Mouse (Mus musculus) lung, embryonic 16.5 days (tissue): ENCODE results near the gene Cbx8. TPM values are rescaled to one million over a fixed set of nuclear protein-coding genes. Genes with fewer than 3 reads are reported as not detected.
A peak's percentile ranks its signal among the peaks of the same experiment; 100 is the strongest.

ENCODE experiments used
- ATAC-seq: fragments of 200-750 bp; cut with Nextera tagmentation; 2 replicates; pipeline ENCODE4 v1.8.0; 2017; ENCODE audit warnings: low read depth, mild to moderate bottlenecking, moderate library complexity
- H3K27ac ChIP-seq: fragments of 300-500 bp; sonication (generic); 2 replicates; pipeline ENCODE4 v1.5.1; 2014; ENCODE audit warnings: mild to moderate bottlenecking, control low read depth, low read length
- H3K27me3 ChIP-seq: fragments of 300-500 bp; sonication (generic); 2 replicates; pipeline ENCODE4 v1.6.1; 2014; ENCODE audit warnings: low read depth, low read length, mixed read lengths; ENCODE audit not compliant: control insufficient read depth, insufficient read depth
- H3K36me3 ChIP-seq: fragments of 300-500 bp; sonication (generic); 2 replicates; pipeline ENCODE4 v1.6.1; 2014; ENCODE audit warnings: low read length; ENCODE audit not compliant: control insufficient read depth, insufficient read depth
- H3K4me1 ChIP-seq: fragments of 300-500 bp; sonication (generic); replicated peaks from 2 replicates; pipeline ENCODE4 v1.6.1; 2014; ENCODE audit warnings: low read length, mixed read lengths; ENCODE audit not compliant: control insufficient read depth, insufficient read depth
- H3K4me2 ChIP-seq: fragments of 300-500 bp; sonication (generic); 2 replicates; pipeline ENCODE4 v1.6.1; 2014; ENCODE audit warnings: low read depth, low read length, control low read depth
- H3K4me3 ChIP-seq: fragments of 300-500 bp; sonication (generic); 2 replicates; pipeline ENCODE4 v1.5.1; 2014; ENCODE audit warnings: mild to moderate bottlenecking, low read length, control low read depth
- H3K9ac ChIP-seq: fragments of 300-500 bp; sonication (generic); 2 replicates; pipeline ENCODE4 v1.6.1; 2014; ENCODE audit warnings: low read length, control low read depth
- H3K9me3 ChIP-seq: fragments of 300-500 bp; sonication (generic); 2 replicates; pipeline ENCODE4 v1.6.1; 2016; ENCODE audit warnings: low read length; ENCODE audit not compliant: control insufficient read depth
- WGBS: fragments of 180-500 bp; shearing (Covaris S2); extraction: QIAGEN DNeasy Blood & Tissue Kit; methylation state at CpG from one replicate; pipeline ENCODE4 v1.1.7; 2014; 5-methylcytosine and 5-hydroxymethylcytosine counted together
- polyA plus RNA-seq: library from polyadenylated mRNA; unstranded; fragments of >200 nt; fragmentation: Nextera tagmentation; extraction: Ambion mirVana; gene quantifications from 2 replicates; pipeline ENCODE4 v1.2.1, GENCODE M21; 2015

The Cbx8 gene
- polyA plus RNA-seq, 1 experiment from 2014 or later = 7.9 TPM

DNA sequence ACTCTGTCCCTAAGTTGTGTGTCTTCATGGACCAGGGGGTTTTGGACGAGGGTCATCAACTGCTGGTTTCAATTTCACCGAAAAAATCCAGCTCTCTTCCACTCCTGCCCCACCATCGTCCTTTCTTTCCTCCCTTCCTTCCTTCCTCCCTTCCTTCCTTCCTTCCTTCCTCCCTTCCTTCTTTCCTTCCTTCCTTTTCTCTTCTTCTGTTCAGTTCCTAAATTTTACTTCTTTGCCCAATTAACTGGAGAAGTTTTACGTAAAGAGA lies 2.4 kb upstream of the Cbx8 start:
- Histone ChIP-seq H3K4me1 (peaks cover 53% of the 10 kb centered on the region), H3K27ac (no peak overlapping the region), H3K27me3 (peaks cover 69% of the 10 kb centered on the region), H3K9me3 (no peaks in the 10 kb centered on the region), H3K4me3 (no peak overlapping the region), H3K9ac (no peak overlapping the region), H3K36me3 (peaks cover 7% of the 10 kb centered on the region), H3K4me2 (no peak overlapping the region)
- 8% methylated on average over 4 of the region's 4 CpGs for WGBS
- no peak for ATAC-seq

DNA sequence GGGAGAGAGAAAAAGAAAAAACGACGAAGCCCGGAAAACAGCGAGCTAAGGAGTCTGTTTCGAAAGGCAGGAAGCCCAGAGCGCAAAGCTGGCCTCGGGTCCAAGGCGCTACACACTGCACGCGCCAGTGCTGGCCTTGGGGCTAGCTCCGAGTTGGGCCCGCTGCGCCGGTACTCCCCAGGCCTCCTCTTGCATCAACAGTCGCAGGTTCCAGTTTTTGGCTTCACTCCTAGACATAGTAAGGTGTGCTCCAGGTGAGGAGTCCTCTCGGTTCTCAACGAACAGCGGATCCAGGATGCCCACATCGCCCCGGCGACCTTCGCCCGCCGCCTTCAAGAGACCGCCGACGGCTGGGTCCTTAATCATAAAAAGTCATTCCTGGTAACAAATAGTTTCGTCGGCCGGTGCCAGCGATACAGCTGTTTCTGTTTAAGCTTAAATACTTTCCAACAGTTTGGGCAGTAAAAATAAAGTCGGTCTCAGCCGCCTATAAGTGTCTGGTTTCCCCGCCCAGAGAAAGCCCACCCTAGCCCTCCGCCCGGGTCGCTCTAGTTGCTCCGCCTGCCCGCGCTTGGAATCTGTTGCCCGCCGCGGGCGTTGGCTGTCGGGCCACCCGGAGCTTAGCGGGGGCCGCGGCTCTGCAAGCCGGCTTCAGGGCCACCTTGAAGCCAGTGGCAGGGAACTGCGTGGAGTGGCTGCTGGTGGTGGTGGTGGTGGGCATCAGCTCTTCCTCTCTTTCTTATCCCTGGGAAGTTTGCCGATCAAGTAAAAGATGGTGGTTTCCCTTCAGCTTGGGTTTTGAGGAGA lies 1.9 kb upstream of the Cbx8 start:
- Histone ChIP-seq H3K36me3 (peaks cover 7% of the 10 kb centered on the region), H3K4me3 (peak overlapping the region; percentile 7; the same call in 1 of the 2 replicates), H3K9ac (no peak overlapping the region), H3K27ac (no peak overlapping the region), H3K4me2 (peak overlapping the region; percentile 1; the same call in 1 of the 2 replicates), H3K27me3 (peaks cover 64% of the 10 kb centered on the region), H3K4me1 (peaks cover 56% of the 10 kb centered on the region), H3K9me3 (no peaks in the 10 kb centered on the region)
- 1% methylated on average over 52 of the region's 52 CpGs for WGBS
- no peak for ATAC-seq

DNA sequence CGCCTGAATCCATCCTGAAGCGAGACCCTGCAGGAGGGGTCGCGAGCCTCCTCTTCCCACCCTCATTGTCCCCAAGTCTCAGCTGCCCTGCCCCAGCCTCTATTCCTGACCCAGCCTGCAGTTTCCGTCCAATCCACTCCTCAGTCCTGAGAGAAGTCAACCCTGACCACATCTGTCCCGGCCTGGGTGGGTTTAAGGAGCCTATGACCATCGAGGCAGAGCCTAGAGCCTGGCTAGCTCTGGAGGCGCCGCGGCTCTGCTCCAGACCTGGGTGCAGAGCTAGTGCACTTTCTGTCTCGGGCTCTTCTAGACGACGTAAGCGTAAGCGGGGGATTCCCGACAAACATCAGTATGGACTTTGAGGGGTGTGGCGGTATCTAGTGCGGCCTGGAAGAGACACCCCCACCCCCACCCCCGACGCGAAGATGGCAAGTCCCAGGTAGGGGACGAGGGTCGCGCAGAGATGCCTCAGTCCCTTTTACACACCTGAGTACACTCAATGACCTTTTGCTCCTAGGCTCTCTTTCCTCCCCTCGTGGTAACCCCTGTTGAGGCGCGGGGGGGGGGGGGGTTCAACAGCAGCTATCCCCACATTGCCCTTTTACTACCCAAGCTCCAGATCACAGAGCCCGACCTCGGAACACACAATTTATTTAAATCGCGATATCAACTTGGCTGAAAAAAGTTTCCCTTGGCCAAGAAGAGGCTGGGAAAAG lies 1.1 kb upstream of the Cbx8 start:
- no peak overlapping the region for H3K27ac ChIP-seq
- peak overlapping the region; percentile 86 for H3K4me2 ChIP-seq
- H3K27me3 ChIP-seq = peaks cover 57% of the 10 kb centered on the region
- under 1% methylated on average over 31 of the region's 31 CpGs for WGBS
- ATAC-seq = no peak
- peaks cover 57% of the 10 kb centered on the region for H3K4me1 ChIP-seq
- peak overlapping the region; percentile 68 for H3K9ac ChIP-seq
- H3K36me3 ChIP-seq = peaks cover 7% of the 10 kb centered on the region
- no peaks in the 10 kb centered on the region for H3K9me3 ChIP-seq
- H3K4me3 ChIP-seq = peak overlapping the region; percentile 65

DNA sequence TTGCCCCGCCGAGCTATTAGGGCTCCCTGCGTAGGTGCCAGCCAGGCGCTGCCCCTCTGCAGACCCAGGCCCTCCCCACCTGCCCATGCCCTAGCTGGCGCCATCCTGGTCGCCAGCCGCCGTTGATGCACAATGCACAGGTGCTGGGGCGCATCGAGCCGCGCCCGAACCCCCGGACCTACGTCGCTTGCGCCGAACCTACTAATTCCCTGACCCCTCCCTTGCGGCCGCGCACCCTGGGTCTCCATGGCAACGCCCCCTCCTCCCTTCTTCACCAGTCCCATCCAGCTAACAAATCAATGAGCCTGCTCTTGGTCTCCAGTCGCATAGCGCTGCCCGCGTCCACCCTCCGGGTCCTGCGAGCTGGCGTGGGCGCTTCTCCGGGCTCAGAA lies 552 bp upstream of the Cbx8 start:
- WGBS = under 1% methylated on average over 31 of the region's 31 CpGs
- no peaks in the 10 kb centered on the region for H3K9me3 ChIP-seq
- no peak overlapping the region for H3K27ac ChIP-seq
- peak overlapping the region; percentile 68 for H3K9ac ChIP-seq
- peak overlapping the region; percentile 65 for H3K4me3 ChIP-seq
- peak overlapping the region; percentile 86 for H3K4me2 ChIP-seq
- H3K4me1 ChIP-seq = peaks cover 54% of the 10 kb centered on the region
- ATAC-seq = peak; percentile 45; the same call in 1 of the 2 replicates
- peaks cover 57% of the 10 kb centered on the region for H3K27me3 ChIP-seq
- peaks cover 7% of the 10 kb centered on the region for H3K36me3 ChIP-seq

DNA sequence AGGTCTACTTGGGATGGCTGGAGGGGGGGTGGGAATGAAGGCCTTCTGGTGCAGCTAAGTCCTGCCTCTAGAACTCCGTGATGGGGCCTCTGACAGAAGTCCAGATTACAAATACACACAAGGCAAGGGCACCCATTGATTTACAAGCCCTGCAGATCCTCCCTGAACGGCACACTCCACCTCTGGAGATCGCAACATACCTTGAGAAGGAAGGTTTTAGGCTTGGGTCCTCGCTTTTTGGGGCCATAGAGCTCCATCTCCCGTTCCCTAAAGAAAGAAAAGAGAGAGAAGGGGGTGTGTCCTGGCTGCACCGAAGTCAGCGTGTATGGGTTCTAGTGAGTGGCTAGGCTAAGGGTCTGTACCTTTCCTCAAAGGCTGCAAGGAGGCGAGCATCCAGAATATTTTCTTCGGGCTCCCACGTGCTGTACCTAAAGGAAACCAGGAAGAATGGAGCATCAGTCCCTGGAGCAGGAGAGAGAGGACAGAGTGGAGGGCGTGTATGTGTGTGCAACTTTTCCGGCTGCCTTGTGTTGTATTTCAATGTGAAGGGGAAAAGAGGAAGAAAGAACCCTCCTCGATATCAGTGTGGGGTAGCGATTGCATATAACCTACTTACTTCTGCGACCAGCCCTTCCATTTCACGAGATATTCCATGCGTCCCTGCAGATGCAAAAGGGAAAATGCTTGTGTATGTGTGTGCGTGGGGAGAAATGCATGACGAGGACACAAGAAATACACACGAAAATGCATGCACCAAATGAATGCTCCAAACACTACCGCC lies 847 bp downstream of the Cbx8 start:
- H3K9ac ChIP-seq = peak overlapping the region; percentile 91
- H3K4me2 ChIP-seq = peak overlapping the region; percentile 90
- H3K36me3 ChIP-seq = peaks cover 7% of the 10 kb centered on the region
- H3K27ac ChIP-seq = peak overlapping the region; percentile 80
- peaks cover 57% of the 10 kb centered on the region for H3K27me3 ChIP-seq
- H3K4me1 ChIP-seq = peaks cover 50% of the 10 kb centered on the region
- 17% methylated on average over 21 of the region's 21 CpGs for WGBS
- H3K9me3 ChIP-seq = no peaks in the 10 kb centered on the region
- peak overlapping the region; percentile 79 for H3K4me3 ChIP-seq
- ATAC-seq = no peak

DNA sequence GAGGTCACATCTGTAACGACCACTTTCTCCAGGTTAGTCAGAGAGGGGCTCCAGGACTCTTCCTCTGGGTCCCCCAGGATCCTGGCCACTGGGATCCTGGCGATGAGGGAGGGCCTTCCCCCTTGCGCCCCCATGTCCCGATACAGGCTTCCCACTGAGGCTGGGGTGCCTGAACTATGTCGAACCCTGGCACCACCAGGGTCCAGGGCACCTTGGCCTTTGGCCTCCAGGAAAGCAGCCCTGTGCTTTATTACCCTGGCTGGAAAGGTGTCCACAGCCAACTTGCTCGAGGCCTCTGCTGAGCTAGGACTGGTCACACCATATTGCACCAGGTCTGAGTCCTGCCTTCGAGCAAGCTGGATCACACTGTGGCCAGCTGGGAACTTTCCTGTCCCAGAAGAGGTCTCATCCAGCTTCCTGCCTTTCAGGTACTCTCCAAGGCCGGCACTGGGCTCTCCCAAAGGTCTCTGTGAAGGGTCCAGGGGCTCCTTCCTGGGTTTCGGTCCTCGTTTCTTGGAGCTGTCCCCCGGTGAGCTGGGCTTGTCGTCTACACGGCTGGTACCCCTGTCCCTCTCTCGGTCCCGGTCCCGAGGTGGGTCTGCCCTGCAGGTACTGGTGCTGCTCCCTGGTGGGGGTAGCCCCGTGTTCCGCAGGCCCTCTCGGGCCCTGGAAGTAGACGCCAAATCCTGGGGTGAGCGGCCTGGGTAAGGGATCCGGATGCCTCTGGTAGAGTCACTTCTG lies 1.9 kb downstream of the Cbx8 start:
- H3K27ac ChIP-seq = no peak overlapping the region
- H3K4me3 ChIP-seq = no peak overlapping the region
- peaks cover 54% of the 10 kb centered on the region for H3K27me3 ChIP-seq
- H3K9me3 ChIP-seq = no peaks in the 10 kb centered on the region
- H3K9ac ChIP-seq = no peak overlapping the region
- no peak overlapping the region for H3K4me2 ChIP-seq
- ATAC-seq = no peak
- peaks cover 48% of the 10 kb centered on the region for H3K4me1 ChIP-seq
- H3K36me3 ChIP-seq = peaks cover 7% of the 10 kb centered on the region
- 72% methylated on average over 22 of the region's 22 CpGs for WGBS

DNA sequence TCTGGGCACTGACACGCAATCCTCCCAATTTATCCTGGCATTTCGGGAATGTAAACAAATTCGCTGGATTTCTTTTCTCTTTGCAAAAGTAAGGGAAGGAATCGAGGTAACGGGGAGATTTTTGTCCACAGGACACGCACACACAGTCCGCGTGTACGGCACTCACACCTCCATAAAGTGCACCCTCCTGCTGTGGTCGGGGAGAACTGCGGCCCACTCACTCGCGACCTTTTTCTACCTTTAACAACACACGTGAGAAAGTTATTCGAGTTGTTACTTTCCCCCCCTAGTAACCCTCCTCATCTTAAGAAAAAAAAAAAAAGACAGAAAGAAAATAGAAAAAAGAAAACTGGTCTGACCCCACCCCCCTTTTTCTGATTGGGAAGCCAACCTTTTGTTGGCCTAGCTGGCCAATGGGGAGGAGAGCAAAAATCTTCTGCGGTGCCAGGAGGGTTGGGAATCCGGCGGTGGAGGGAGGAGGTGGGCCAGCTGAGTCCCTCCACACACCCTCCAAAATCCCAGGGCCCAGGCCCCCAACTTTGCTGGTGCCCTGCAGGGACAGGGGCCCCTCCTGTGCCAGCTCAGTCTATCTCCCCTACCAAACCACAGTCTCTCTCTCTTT lies 2.9 kb downstream of the Cbx8 start:
- H3K9ac ChIP-seq = no peak overlapping the region
- H3K4me3 ChIP-seq = peak overlapping the region; percentile 57
- peaks cover 7% of the 10 kb centered on the region for H3K36me3 ChIP-seq
- H3K4me1 ChIP-seq = peaks cover 46% of the 10 kb centered on the region
- no peak for ATAC-seq
- peak overlapping the region; percentile 84 for H3K4me2 ChIP-seq
- 21% methylated on average over 18 of the region's 18 CpGs for WGBS
- no peak overlapping the region for H3K27ac ChIP-seq
- peaks cover 47% of the 10 kb centered on the region for H3K27me3 ChIP-seq
- H3K9me3 ChIP-seq = no peaks in the 10 kb centered on the region

DNA sequence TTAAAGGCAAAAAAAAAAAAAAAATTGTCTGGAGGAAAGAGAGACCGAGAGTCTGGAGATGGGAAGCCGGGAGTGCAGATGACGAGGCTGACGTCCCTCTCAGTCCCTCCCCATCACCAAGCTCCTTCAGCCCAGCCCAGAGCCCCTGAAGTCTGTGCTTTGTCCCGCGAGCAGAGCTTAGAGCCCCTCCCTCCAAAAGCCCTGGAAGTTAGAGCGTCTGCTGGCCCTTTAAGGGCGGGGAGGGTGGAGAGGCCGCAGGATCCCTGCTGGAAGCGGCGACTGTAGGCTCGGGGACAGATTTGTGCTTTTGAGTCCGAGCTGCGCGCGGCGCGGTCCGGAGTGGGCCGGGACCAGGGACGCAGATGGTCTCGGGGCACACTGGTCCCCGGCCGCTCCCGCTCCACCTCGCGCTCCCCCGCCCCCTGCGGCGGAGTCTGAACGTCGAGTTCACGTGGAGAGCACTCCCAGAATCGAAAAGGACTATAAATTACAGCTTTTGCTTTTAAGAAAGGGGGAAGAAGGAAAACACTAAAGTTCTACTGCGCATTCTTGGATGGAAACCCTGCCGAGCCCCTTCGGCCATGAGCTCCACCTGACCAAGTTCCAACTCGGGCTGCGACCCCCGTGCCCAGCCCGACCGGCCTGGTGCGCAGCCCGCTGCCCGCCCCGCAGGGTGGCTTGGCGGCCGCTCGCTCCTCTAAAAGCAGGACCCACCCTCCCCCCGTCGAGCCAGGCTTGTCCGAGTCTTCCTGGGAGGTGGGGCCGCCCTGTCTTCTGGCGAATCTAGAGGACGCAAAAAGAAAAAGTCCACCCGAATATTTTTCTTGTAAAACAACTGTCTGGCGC lies 3.6 kb downstream of the Cbx8 start:
- Histone ChIP-seq H3K27me3 (peaks cover 42% of the 10 kb centered on the region), H3K4me1 (peaks cover 41% of the 10 kb centered on the region), H3K9me3 (no peaks in the 10 kb centered on the region)

More for the DNA sequence above, 3.6 kb downstream of the Cbx8 start:
- Histone ChIP-seq H3K4me2 (peak overlapping the region; percentile 84), H3K27ac (no peak overlapping the region), H3K9ac (peak overlapping the region; percentile 66), H3K4me3 (peak overlapping the region; percentile 57), H3K36me3 (peaks cover 7% of the 10 kb centered on the region)
- ATAC-seq = no peak
- WGBS = 3% methylated on average over 57 of the region's 57 CpGs
